Mouse (Mus musculus): Measurements from ENCODE around the gene Pdcd1lg2.

DNA sequence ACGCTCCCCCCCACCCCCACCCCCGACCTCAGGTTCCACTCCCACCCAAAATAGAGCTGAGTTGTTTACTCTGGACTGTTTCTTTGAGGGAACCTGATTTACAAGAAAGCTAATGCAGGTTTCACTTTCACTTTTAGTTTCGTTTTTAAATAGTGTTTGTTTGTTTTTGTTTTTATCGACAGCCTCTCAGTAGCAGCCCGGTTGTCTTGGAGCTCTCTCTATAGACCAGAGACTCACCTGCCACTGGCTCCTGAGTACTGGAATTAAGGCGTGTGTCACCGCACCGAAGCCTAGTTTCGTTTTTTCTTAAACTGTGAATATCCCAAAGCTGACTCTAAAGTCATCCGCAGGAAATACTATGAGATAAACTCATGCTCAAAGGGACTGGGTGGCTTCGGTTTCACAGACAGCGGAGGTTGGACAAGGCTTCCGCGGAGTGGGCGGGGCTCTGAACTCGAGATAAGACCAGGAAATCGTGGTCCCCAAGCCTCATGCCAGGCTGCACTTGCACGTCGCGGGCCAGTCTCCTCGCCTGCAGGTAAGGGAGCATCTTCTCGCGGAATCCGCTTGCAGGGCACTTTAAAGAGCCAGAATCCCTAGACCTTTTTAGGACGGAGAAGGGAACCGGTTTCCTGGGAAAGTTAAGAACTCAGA, 43.6 kb upstream of the Pdcd1lg2 start, which contains the start of the genes Plgrkt and Cd274:
- TF ChIP-seq POLR2A (IDR thresholded peaks at IDR 0.05; ENCODE audit: insufficient read length, low read depth): no peak
- TF ChIP-seq CEBPB (IDR thresholded peaks at IDR 0.05; ENCODE audit: insufficient read depth, poor library complexity, severe bottlenecking): no peak
- no peak for TF ChIP-seq TCF3 (IDR thresholded peaks at IDR 0.05; ENCODE audit: insufficient read length, low read depth)
- no peak for TF ChIP-seq POLR2AphosphoS2 (IDR thresholded peaks at IDR 0.05; ENCODE audit: insufficient read length, low read depth)
